Mouse (Mus musculus) heart, embryonic 15.5 days (tissue): Measurements from ENCODE around the gene Gna13. TPM values are rescaled to one million over a fixed set of nuclear protein-coding genes. Genes with fewer than 3 reads are reported as not detected.

Source experiments
- ATAC-seq: fragments of 200-750 bp; cut with Nextera tagmentation; replicated peaks from 2 replicates; pipeline ENCODE4 v1.8.0; 2017; ENCODE audit warnings: low read depth, moderate TSS enrichment; ENCODE audit not compliant: insufficient number of reproducible peaks, insufficient read depth, low FRiP score
- H3K27ac ChIP-seq: fragments of 300-500 bp; sonication (generic); 2 replicates; pipeline ENCODE4 v1.5.1; 2015; ENCODE audit warnings: mild to moderate bottlenecking, inconsistent platforms
- H3K27me3 ChIP-seq: fragments of 300-500 bp; sonication (generic); 2 replicates; pipeline ENCODE4 v1.6.1; 2015; ENCODE audit warnings: inconsistent platforms
- H3K36me3 ChIP-seq: fragments of 300-500 bp; sonication (generic); 2 replicates; pipeline ENCODE4 v1.6.1; 2015; ENCODE audit warnings: mild to moderate bottlenecking, inconsistent platforms
- H3K4me1 ChIP-seq: fragments of 300-500 bp; sonication (generic); replicated peaks from 2 replicates; pipeline ENCODE4 v1.6.1; 2015; ENCODE audit warnings: inconsistent platforms
- H3K4me2 ChIP-seq: fragments of 300-500 bp; sonication (generic); 2 replicates; pipeline ENCODE4 v1.6.1; 2015; ENCODE audit warnings: inconsistent platforms, mild to moderate bottlenecking, moderate library complexity
- H3K4me3 ChIP-seq: fragments of 300-500 bp; sonication (generic); 2 replicates; pipeline ENCODE4 v1.5.1; 2015; ENCODE audit warnings: mild to moderate bottlenecking, inconsistent platforms
- H3K9ac ChIP-seq: fragments of 300-500 bp; sonication (generic); 2 replicates; pipeline ENCODE4 v1.6.1; 2015; ENCODE audit warnings: mild to moderate bottlenecking, inconsistent platforms
- H3K9me3 ChIP-seq: fragments of 300-500 bp; sonication (generic); replicated peaks from 2 replicates; pipeline ENCODE4 v1.6.1; 2016; ENCODE audit warnings: inconsistent platforms
- whole genome bisulfite sequencing: fragments of 180-500 bp; shearing (Covaris S2); methylation state at CpG from one replicate; pipeline ENCODE4 v1.1.7; 2015; ENCODE audit warnings: mixed read lengths; 5-methylcytosine and 5-hydroxymethylcytosine counted together
- polyA plus RNA-seq: library from polyadenylated mRNA; unstranded; fragments of >200 nt; fragmentation: Nextera tagmentation; extraction: Ambion mirVana; gene quantifications from 2 replicates; pipeline ENCODE4 v1.2.1, GENCODE M21; 2015

Gene Gna13
- polyA plus RNA-seq, 1 experiment from 2014 or later = 19.9 TPM

DNA sequence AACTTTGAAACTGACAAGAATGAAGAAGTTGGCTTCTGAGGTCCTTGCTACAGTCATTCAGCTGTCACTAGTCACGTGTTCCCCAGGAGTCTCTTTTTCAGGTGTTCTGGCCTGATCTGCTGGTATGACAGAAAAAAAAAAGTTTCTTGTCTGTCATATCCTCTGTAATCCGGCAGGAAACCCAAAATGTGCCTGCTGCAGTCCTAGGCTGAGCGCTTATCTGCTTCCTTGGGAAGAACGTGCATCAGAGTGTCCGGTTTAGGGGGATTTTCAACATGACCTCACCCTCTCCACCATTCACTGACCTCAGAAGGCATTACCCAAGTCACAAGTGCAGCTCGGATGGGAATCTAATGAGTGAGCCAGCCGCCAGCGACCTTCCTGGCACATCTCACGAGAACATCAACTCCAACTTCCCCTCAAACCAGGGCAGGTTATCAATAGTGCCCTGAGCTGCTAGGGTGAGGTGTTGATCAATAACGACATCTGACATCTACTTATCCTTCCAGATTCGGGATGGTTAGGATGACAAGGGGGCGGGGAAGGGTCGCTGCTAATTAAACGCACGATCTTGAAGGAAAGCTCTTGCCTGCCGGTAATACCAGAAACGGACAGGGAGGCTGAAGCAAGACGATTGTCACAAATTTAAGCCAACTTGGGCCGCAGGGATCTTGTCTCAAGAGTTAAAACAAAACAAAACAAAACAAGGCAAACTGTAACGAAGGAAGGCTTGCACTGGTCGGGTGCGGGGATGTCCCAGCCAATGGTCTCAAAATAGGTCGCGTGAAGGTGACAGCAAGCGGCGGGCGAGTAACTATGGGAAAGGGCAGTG lies 784 bp upstream of the Gna13 start:
- Histone ChIP-seq H3K9me3 (no peaks in the 10 kb centered on the region), H3K27me3 (no peaks in the 10 kb centered on the region), H3K4me1 (peaks cover 56% of the 10 kb centered on the region), H3K27ac (peak overlapping the region; percentile 97), H3K4me2 (peak overlapping the region; percentile 80), H3K9ac (peak overlapping the region; percentile 80), H3K36me3 (peaks cover 4% of the 10 kb centered on the region; the same call in 1 of the 2 replicates), H3K4me3 (peak overlapping the region; percentile 93)
- WGBS = 3% methylated on average over 27 of the region's 27 CpGs
- ATAC-seq = peak; percentile 2; the same call in 1 of the 2 replicates

DNA sequence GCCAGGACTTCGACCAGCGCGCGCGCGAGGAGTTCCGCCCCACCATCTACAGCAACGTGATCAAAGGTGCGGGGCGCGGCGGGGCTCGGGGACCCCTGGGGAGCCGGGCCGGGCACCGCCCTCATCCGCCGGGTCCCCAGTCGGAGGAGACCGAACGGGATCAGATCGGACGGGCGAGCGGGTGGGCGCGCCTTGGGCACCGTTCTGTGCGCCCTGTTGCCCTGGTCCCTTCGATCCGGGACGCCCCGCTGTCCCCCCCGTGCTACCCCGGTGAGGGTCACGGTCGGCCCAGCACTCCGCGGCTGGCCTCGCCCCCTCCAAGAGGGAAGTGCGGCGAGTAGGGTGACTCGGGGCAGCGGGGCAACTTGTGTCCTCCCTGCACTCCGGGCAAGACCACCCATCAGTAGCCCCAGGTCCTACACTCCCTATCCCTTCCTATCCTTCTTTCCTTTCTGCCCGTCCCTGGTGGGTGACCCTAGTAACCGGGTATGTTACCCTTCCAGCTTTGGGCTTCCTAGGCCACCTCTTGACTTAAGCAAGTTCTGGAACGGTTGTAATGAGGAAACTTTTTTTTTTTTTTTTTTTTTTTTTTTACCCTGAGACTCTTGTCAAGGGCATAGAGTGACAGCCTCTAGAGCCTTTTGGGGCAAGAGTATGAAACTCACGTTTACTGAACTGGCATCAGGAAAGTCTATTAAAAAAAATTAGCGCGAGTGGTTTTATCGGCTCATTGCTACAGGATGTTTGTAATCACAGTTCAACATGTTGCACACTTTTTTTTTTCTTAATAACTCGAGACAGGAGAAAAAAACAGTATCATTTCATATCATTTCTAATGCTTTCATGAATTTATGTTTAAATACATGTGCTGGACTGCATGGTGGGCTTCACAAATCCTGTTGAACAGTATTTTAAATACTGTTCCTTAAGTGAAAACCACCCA lies 831 bp downstream of the Gna13 start:
- Histone ChIP-seq H3K4me1 (peaks cover 63% of the 10 kb centered on the region), H3K36me3 (peaks cover 4% of the 10 kb centered on the region; the same call in 1 of the 2 replicates), H3K9me3 (no peaks in the 10 kb centered on the region), H3K9ac (peak overlapping the region; percentile 86), H3K4me3 (peak overlapping the region; percentile 93), H3K4me2 (peak overlapping the region; percentile 71), H3K27me3 (no peaks in the 10 kb centered on the region), H3K27ac (peak overlapping the region; percentile 97)
- 1% methylated on average over 47 of the region's 53 CpGs for WGBS
- ATAC-seq = peak; percentile 37

DNA sequence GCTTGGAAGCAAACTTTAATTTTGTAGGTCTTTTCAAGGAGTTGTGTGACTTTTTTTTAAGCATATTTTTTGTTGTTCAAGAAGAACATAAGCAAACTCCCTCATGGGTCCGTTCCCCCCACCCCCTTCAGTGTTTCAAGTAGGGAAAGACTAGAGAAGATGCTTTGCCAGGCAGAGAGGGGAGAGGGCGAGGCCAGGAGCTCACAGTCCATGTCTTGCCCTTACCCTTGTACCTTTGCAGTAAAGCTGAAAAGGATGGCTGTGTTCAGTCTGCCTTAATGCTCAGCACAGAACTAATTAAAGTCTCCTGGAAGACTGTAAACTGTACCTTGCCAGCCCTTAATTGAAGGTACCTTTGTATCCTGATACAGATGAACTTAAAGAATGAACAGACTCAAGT lies 1.7 kb downstream of the Gna13 start:
- Histone ChIP-seq H3K4me1 (peaks cover 60% of the 10 kb centered on the region), H3K4me3 (peak overlapping the region; percentile 30), H3K27me3 (no peaks in the 10 kb centered on the region), H3K27ac (no peak overlapping the region), H3K9ac (peak overlapping the region; percentile 26; the same call in 1 of the 2 replicates), H3K36me3 (peaks cover 4% of the 10 kb centered on the region; the same call in 1 of the 2 replicates), H3K9me3 (no peaks in the 10 kb centered on the region), H3K4me2 (peak overlapping the region; percentile 71)
- ATAC-seq = no peak
- WGBS = 47% methylated on average over 2 of the region's 2 CpGs

DNA sequence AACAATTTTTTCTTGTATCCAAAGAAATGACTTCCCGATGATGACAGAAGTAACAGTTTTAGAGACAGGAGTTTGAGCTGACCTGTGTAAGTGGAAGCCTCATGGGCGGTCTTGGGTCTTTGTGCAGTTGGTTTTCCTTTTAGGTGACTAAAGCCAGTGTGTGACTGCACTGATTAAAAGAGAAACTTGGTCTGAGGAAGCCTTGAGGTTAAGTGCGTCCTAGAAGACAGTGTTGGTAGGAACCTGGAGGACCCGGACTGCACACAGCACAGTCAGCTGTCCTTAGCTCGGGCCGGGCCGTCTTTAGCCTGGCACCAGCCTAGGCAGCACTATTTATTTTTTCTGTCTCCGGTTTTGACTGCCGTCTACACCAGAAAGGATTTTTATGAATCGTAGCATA lies 2.2 kb downstream of the Gna13 start:
- Histone ChIP-seq H3K4me1 (peaks cover 62% of the 10 kb centered on the region), H3K4me2 (peak overlapping the region; percentile 71), H3K27ac (no peak overlapping the region), H3K9me3 (no peaks in the 10 kb centered on the region), H3K4me3 (peak overlapping the region; percentile 30), H3K9ac (peak overlapping the region; percentile 26; the same call in 1 of the 2 replicates), H3K36me3 (peaks cover 4% of the 10 kb centered on the region; the same call in 1 of the 2 replicates), H3K27me3 (no peaks in the 10 kb centered on the region)
- 71% methylated on average over 10 of the region's 10 CpGs for WGBS
- no peak for ATAC-seq

DNA sequence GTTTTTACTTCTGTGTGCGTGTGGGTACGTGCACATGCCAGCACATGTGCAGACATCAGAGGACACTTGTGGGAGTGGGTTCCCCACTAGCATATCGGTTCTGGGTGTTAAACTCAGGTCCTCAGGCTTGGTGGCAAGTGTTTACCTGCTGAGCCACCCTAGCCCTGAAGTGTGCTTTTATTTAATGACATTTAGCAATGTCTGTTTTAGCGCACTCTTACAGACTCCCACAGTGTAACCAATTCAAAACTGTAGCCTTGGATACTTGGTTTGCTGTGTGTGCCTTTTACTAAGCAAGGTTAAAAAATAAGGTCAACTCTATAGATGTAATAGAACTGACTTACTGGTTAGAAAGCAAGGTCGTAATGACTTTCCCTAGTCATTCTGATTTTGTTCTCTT lies 3.2 kb downstream of the Gna13 start:
- no peak overlapping the region for H3K4me2 ChIP-seq
- no peaks in the 10 kb centered on the region for H3K9me3 ChIP-seq
- ATAC-seq = no peak
- no peak overlapping the region for H3K9ac ChIP-seq
- H3K27ac ChIP-seq = no peak overlapping the region
- 94% methylated on average over 5 of the region's 5 CpGs for WGBS
- peaks cover 4% of the 10 kb centered on the region; the same call in 1 of the 2 replicates for H3K36me3 ChIP-seq
- peaks cover 67% of the 10 kb centered on the region for H3K4me1 ChIP-seq
- H3K27me3 ChIP-seq = no peaks in the 10 kb centered on the region
- no peak overlapping the region for H3K4me3 ChIP-seq

DNA sequence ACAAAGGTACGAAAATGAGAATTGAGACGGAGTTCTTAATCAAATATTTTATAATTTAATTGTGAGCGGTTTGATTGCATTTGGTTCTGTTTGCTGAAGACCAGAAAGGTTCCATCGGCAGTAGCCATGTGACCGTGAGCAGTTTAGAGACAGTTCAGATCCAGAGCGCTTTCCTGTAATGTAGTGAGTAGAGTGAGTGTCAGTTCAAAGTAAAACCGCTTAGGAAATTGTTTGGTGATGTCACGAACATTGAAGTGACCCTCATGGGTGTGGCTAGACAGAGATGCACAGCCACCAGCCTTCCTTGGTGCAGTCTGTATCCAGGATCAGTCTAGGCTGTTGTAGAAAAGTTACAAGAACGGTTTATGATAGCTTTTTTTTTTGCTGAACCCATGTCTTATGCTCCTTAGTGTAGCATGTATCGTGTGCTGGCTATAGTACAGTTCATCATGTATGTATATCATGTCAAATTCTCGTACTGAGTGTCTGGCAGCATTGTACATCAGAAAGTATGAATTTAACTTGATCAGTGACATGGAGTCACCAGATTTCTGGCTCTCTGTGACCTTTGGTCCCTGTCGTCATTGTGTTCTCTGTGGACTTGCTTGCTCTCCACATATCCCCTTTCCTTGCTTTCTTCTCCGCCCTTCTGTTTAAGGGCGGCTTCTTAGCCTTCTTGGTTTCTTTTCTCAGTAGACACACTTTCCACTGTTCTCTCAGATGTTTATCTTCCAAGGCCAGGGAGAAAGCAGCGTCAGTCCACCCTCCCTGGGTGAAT lies 4.4 kb downstream of the Gna13 start:
- H3K9ac ChIP-seq = no peak overlapping the region
- H3K27me3 ChIP-seq = no peaks in the 10 kb centered on the region
- no peak overlapping the region for H3K4me2 ChIP-seq
- ATAC-seq = no peak
- H3K27ac ChIP-seq = no peak overlapping the region
- H3K4me1 ChIP-seq = peaks cover 63% of the 10 kb centered on the region
- H3K4me3 ChIP-seq = no peak overlapping the region
- no peaks in the 10 kb centered on the region for H3K9me3 ChIP-seq
- peaks cover 4% of the 10 kb centered on the region; the same call in 1 of the 2 replicates for H3K36me3 ChIP-seq
- WGBS = 72% methylated on average over 15 of the region's 15 CpGs

DNA sequence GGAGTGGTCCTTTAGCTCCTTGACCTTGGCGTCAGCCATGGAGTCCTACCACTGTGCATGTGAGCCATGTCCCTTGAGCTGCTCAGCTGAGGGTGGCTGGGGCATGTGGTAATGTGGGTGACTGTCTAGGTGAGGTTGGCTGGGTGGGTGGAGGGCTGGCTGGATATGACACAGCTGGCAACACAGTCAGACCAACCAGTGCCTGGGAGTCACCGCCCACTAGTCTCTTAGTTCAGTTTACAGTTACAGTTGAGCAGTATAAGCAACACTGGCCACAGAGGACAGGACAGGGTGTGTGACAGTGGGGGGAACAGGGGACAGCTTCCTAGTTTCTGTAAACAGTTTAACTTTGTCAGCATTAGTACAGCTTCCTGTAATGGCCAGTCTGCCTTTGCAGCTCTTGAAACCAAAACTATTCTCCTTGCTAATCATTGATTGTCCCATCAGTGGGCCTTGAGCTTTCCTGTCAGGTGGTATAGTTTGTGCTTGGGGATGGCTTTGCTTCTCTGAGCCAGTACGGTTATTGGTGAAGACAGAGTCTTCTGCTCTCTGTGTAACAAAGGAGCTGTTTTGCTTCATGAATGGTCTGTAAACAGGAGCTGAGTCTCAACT lies 6.5 kb downstream of the Gna13 start:
- H3K9me3 ChIP-seq = no peaks in the 10 kb centered on the region
- no peak overlapping the region for H3K4me2 ChIP-seq
- H3K36me3 ChIP-seq = peaks cover 9% of the 10 kb centered on the region; the same call in 1 of the 2 replicates
- H3K27ac ChIP-seq = no peak overlapping the region
- WGBS = 81% methylated on average over 3 of the region's 3 CpGs
- peaks cover 63% of the 10 kb centered on the region for H3K4me1 ChIP-seq
- H3K27me3 ChIP-seq = no peaks in the 10 kb centered on the region
- H3K4me3 ChIP-seq = no peak overlapping the region
- ATAC-seq = 0 out of 2 replicates have a peak, but pooled peaks have one; percentile 18
- H3K9ac ChIP-seq = no peak overlapping the region

DNA sequence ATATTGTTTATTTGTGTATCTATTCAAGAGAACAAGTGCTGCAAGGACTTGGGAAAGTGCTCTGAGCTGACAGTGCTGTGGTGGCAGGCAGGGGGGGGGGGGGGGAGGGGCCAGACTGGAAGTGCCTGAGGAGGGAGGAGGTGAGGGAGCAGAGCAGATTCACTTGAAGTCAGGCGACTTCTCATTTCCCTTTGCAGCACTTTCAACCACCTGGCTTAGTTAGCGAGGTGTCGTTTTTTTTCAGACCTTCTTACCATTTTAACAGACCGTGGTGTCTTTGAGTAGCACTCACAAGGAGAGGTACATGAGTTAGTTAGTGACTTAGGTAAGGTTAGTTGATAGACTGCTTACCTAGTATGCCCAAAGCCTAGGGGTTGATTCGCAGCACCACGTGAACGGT lies 12.8 kb downstream of the Gna13 start:
- WGBS = 62% methylated on average over 7 of the region's 7 CpGs
- no peaks in the 10 kb centered on the region for H3K27me3 ChIP-seq
- H3K4me3 ChIP-seq = no peak overlapping the region
- no peak for ATAC-seq
- peaks cover 5% of the 10 kb centered on the region; the same call in 1 of the 2 replicates for H3K36me3 ChIP-seq
- H3K9ac ChIP-seq = no peak overlapping the region
- H3K4me2 ChIP-seq = no peak overlapping the region
- H3K4me1 ChIP-seq = peaks cover 48% of the 10 kb centered on the region
- no peak overlapping the region for H3K27ac ChIP-seq
- H3K9me3 ChIP-seq = no peaks in the 10 kb centered on the region

DNA sequence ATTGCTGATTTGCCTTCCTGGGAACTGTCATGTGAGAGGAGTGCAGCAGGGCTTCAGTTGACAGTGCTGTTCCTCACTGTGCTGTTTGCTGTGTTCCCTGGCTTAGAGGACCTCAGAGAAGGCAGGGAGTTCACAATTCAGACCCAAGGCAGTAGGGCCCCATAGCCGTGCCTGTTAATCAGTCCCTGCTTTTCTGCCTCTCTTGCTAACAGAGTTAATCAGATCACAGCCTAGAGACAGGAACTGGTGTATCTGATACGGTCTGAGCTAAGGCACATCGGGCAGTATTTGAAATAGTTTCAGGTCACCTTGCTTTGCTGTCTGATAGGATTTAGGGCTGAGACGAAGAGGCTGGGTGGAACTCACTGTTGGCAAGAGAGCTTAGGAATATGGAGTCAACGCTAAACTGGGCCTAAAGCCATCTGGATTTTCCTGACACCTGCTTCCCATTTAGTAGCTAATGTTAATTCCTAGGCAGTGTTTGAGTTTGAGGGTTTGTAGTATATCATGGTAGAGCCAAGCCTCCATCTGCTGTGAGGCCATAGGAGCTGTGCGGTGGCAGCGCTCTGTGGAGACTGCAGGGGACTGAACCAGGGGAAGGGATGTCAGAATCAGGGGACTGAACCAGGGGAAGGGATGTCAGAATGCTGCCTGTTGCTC lies 14.0 kb downstream of the Gna13 start:
- H3K36me3 ChIP-seq = peaks cover 5% of the 10 kb centered on the region; the same call in 1 of the 2 replicates
- no peaks in the 10 kb centered on the region for H3K9me3 ChIP-seq
- H3K4me3 ChIP-seq = no peak overlapping the region
- WGBS = 30% methylated on average over 7 of the region's 7 CpGs
- no peaks in the 10 kb centered on the region for H3K27me3 ChIP-seq
- peaks cover 41% of the 10 kb centered on the region for H3K4me1 ChIP-seq
- no peak overlapping the region for H3K9ac ChIP-seq
- ATAC-seq = peak; percentile 23; the same call in 1 of the 2 replicates
- H3K4me2 ChIP-seq = no peak overlapping the region
- peak overlapping the region; percentile 35 for H3K27ac ChIP-seq

DNA sequence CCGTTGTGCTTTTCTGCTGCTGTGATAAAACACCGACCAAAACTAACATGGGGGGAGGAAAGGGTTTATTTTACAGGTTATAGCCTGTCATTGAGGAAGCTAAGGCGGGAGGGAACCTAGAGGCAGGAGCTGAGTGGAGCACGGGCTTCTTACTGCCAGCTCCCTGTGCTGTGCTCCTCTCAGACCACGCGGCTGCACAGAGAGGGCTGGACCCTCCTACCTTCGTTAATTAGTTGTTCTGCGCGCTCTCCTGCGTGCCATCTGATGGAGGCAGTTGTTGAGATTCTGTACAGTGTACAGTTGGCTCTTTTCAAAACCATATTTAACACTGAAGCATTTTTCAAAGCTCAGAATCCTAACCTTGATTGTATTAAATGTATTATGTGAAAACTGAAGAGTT lies 14.8 kb downstream of the Gna13 start:
- Histone ChIP-seq H3K9me3 (no peaks in the 10 kb centered on the region), H3K4me1 (peaks cover 40% of the 10 kb centered on the region), H3K27ac (peak overlapping the region; percentile 35), H3K4me3 (no peak overlapping the region), H3K27me3 (no peaks in the 10 kb centered on the region), H3K9ac (no peak overlapping the region), H3K36me3 (peaks cover 5% of the 10 kb centered on the region; the same call in 1 of the 2 replicates), H3K4me2 (0 out of 2 replicates have a peak overlapping the region, but pooled peaks have one; percentile 6)
- ATAC-seq = no peak
- WGBS = 48% methylated on average over 10 of the region's 10 CpGs
